Mouse (Mus musculus) frontal cortex, postnatal 25 days (tissue): ENCODE results near the gene Def8.
"Not testable (repeated sequence)": the region's sequence is repeated elsewhere in the genome, so short reads cannot be mapped to it uniquely, and the experiment has no call there.

Source experiments
- DNase-seq, 2 experiments: peaks; one replicate each; pipeline ENCODE4 v3.0.0; 2022; ENCODE audit warnings: low spot score in 2 of 2

Def8 gene

GRCm38 (mm10) chr8:123433241-123433974 is 10.1 kb downstream of the Def8 start:
- not testable (repeated sequence) for DNase-seq

- DNase-seq = no peak
These were observed 18.5 kb downstream of the Def8 start for GRCm38 (mm10) chr8:123441788-123442187.

- no peak for DNase-seq
These were observed 19.0 kb downstream of the Def8 start for GRCm38 (mm10) chr8:123442351-123442750.

- peak; percentile 91 to 92 for DNase-seq
These were observed 19.7 kb downstream of the Def8 start for GRCm38 (mm10) chr8:123442871-123443575.

- DNase-seq = no peak
These were observed 20.2 kb downstream of the Def8 start for GRCm38 (mm10) chr8:123443576-123443921.

- DNase-seq = no peak
These were observed 20.8 kb downstream of the Def8 start for GRCm38 (mm10) chr8:123444131-123444530.

GRCm38 (mm10) chr8:123445981-123446380 is 22.7 kb downstream of the Def8 start:
- no peak for DNase-seq

GRCm38 (mm10) chr8:123446799-123447198 is 23.5 kb downstream of the Def8 start:
- no peak for DNase-seq

- no peak for DNase-seq
These were observed 27.5 kb downstream of the Def8 start for GRCm38 (mm10) chr8:123450783-123451182.

GRCm38 (mm10) chr8:123451747-123452146 is 28.4 kb downstream of the Def8 start:
- DNase-seq = not testable (repeated sequence)

- no peak for DNase-seq
These were observed 28.8 kb downstream of the Def8 start for GRCm38 (mm10) chr8:123452149-123452548.

- DNase-seq = no peak
These were observed 30.0 kb downstream of the Def8 start for GRCm38 (mm10) chr8:123453291-123453690.

- no peak for DNase-seq
These were observed 30.6 kb downstream of the Def8 start for GRCm38 (mm10) chr8:123453951-123454350.

GRCm38 (mm10) chr8:123454559-123454958 is 31.2 kb downstream of the Def8 start:
- DNase-seq = no peak

- DNase-seq = no peak
These were observed 40.3 kb downstream of the Def8 start for GRCm38 (mm10) chr8:123463651-123464050.

- DNase-seq = no peak
These were observed 44.1 kb downstream of the Def8 start for GRCm38 (mm10) chr8:123467476-123467875.

GRCm38 (mm10) chr8:123472991-123473390 is 49.7 kb downstream of the Def8 start:
- DNase-seq = not testable (repeated sequence)

GRCm38 (mm10) chr8:123474549-123474948 is 51.2 kb downstream of the Def8 start:
- not testable (repeated sequence) for DNase-seq

- DNase-seq = no peak
These were observed 53.8 kb downstream of the Def8 start for GRCm38 (mm10) chr8:123476911-123477736.

GRCm38 (mm10) chr8:123477737-123478258 is 54.5 kb downstream of the Def8 start, which contains the start of gene Afg3l1:
Afg3l1 (plus strand) TSS chr8:123477903.
- peak; percentile 92 to 93 for DNase-seq

GRCm38 (mm10) chr8:123478456-123479218 is 55.3 kb downstream of the Def8 start:
- no peak for DNase-seq
